Mouse (Mus musculus) thymus, postnatal 4 days (tissue): Measurements from ENCODE around the gene Nup210.
"Not testable (repeated sequence)": the region's sequence is repeated elsewhere in the genome, so short reads cannot be mapped to it uniquely, and the experiment has no call there.

ENCODE experiments used
- DNase-seq: peaks from one replicate; pipeline ENCODE4 v3.0.0; 2021

Gene Nup210

DNA sequence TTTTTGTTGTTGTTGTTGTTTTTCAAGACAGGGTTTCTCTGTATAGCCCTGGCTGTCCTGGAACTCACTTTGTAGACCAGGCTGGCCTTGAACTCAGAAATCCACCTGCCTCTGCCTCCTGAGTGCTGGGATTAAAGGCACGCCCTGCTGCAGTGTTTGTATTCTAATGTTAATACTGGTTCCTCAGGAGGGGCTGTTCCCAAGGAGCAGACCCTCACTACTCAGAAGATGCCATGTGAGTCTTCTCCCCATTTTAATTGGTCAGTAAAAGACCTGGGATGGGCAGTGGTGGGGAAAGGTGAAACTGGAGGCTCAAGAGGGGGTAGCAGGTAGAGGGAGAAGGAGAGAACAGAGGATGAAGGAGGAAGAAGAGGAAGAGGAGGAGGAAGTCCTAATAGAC lies 13.2 kb downstream of the Nup210 start:
- DNase-seq, result not testable (repeated sequence)

DNA sequence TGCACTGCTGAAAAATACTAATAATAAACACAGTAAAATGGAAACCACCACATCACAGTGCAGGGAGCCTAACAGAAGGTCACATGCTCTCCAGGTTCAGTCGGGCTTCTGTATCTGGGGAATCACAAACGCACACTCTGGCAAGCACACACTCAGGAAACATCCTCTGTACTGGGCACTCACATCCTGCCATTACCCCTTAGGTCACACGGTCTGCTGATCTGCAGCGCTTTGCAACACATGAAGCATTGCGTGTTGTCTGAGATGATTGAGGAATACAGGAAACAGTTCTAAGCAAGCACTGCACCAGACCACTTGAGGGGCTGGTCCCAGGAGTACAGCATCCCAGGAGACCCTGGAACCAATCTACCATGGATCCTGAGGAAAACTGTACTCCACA lies 16.0 kb downstream of the Nup210 start:
- no peak for DNase-seq

DNA sequence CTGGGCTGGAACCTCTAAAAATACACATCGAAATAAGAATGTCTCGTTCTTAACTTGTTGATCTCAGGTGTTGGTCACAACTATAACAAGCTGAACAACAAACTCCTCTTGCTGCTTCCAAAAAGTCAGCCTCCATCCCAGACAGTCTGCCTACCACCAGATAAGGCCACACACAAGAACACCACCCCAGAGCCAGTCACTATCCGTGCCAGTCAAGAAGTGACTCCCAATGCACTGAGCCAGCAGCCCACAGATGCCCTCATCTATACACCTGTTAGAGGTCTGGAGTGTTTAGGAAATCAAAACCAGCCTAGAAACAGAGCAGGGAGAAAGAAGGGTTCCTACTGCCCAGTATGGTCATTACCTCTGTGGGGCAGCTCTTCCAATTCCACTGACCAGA lies 18.8 kb downstream of the Nup210 start:
- DNase-seq, result no peak

DNA sequence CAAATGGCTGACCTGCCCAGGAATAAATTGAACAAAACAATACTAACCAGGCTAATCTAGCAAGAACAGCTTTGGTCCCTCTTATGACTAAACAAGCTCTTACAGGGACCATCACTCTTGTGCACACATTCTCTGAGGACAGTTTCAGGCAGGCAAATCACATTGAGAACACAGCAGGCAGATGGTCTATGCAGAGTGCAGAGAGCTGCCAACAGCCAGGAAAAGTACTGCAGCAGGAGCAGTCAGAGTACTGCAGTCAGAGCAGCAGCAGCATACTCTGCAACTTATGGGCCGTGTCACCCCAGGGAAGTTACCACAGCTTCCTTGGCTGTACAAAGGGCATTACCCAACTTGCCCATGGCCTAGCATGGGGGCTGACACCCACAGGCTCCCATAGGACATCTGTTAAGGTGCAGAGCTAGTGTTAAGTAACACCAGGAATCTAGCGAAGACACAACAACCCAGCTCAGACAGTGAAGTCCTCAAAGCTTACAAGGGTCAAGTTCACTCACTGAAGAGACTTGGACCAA lies 21.5 kb downstream of the Nup210 start:
- DNase-seq, result no peak

DNA sequence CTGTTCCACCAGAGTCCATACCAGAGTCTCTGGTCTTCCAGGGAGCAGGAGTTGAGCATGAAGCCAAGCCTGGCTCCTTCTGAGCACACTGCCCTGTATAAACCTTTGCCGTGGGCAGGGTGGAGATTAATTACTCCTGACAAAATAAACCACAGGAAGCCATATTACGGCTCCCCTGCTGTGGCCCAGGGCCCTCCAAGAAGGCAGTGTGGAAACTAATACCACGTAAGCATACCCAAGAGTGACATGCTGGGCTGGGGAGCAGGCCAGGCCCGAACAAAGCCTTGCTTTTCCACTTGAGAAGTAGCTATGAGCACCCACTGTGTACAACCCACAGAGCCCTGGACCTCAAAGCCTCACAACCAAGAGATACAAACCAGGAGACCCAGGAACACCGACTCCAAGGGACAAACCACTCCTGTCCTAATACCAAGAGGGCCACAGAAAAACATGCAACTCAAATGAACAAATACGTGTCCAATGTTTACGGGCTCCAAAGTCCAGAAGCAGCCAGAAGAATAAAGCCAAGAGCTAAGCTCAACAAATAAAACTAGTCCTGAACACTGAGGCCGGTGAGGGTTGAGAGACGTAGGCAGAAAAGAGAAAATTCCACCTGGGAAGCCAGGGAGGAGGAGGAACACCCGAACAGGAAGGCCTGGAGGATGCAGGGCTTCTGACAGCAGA lies 24.3 kb downstream of the Nup210 start:
- DNase-seq, result no peak

DNA sequence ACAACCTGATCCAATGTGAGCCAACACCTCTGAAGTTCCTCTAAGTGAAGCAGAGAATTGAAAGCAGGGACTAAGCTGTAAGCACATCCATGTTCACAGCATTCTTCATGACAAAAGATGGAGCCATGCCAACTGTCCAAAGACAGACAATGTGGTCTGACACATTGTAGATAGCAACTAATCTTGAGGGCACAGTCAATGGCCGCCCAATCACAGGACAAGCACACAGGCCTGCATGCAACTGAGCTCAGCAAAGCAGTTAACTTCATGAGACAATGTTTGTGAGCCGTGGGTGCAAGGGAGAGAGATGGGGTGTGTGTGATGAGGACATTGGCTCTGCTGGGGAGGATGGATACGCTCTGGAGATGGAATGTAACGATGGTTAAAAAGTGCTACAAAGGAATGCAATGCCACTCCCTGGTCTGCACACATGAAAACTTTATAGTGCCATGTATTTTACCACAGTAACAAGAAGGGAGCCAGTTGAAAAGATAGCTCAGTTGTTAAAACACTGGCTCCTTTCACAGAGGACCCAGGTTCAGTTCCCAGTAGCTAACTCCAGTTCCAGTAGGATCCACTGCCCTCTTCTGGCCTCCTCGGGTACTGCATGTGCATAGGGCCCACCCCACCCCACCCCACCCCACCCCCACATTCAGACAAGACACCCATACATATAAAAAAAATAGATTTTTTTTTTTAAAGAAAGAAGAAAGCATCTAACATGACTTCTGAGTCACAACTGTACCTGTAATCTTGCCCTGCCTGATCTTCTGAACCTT lies 31.3 kb downstream of the Nup210 start:
- DNase-seq, result peak; percentile 85

DNA sequence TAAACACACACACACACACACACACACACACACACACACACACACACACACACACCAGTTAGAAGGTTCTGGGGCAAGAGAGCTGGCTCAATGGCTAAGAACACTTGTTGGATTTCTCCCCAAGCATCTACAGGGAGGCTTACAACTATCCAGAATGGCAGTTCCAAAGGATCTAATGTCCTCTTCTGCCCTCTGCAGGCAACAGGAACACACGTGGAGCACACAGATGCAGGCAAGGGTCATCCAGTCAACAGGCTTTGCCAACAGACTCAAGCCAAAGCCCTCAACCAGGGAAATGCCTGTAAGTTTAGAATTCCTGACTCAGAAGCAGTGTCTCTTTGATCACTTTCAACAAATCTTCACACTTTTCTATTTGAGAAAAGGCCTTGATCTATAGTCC lies 36.6 kb downstream of the Nup210 start:
- no peak for DNase-seq

DNA sequence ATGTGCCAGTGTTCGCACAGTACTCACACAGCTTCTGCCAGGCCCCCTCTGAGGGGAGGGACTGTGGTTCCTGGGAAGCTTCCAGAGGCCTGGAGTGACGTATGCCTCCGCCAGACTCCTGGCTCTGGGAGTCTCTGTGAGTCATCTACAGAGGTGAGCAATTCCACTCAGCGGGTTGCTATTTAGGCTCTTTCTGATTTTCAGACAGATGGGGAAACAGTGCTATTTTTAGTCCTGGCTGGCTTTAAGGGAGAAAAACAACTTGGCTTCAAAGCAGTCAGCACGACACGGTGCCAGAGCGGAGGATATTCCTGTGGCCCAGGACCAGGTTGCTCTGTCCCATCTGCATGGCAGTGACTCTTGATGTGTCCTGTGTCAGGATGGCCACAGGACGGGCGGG lies 40.4 kb downstream of the Nup210 start:
- no peak for DNase-seq

DNA sequence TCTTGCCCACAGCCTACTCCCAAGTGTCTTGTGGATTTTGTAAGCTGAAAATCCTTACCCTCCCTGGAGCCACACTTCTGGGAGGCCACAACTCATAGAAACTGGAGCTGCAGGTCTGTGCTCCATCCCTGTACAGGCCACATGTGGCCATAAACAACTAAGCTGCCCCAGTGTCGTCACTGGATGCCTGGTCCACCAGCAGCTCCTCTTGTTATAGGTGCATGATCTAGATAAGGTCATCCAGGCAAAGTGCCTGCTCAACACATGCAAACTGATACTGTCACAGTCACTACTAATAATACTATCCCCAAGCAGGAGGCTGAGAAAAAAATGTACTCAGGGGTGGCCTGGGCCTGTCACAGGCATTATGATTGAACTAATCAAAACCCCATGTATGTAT lies 48.1 kb downstream of the Nup210 start:
- no peak for DNase-seq

DNA sequence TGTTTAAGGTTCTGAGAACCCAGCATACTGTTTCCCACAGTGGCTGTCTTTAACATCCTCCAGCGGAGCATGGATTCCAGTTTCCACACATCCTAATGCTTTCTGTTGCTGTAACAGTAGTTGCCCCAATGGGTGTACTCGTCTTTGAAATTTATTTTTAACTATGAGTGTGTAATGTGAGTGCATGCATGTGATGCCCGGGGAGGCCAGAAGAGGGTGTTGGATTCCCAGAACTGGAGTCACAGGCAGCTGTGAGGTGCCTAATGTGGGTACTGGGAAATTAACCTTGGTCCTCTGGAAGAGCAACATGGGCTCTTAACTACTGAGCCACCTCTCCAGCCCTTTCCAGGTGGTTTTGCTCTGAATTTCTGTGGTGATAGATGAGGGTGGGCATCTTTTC lies 49.6 kb downstream of the Nup210 start:
- peak; percentile 24 for DNase-seq

DNA sequence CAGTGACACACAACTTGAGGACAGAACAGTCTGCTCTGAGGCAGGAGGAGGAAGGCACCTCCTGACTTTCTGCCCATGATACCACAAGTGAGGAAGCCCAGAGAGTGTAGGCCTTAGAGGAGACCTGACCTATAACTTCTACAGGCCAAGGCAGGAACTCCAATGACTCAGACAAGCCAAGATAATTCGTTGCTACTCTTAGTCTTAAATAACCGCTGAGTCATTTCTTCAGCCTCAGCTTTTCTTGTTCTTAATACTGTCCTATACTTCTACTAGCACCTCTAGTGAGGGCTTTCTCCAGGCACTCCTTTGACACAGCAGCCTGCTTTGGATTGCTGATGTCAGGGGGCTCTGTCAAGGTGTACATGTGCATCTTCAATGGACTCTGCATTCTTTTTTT lies 55.3 kb downstream of the Nup210 start:
- no peak for DNase-seq

DNA sequence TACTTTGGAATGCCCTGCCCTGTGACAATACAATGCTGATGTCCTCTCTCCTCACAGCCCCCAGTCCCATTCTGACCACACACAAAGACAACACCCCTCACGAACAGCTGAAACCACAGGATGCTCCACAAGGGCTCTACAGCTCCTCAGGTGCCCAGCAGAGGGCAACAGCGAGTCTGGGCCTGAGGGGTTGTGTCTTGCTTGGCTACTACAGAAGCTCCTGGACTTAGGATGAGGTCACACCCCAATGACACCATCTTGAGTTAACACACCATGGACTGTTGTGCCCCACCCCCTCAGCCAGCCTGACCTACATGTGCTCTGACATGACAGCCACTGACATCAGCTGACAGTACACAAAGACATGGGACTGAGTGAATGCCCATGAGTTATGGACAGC lies 56.9 kb downstream of the Nup210 start:
- peak; percentile 81 for DNase-seq

DNA sequence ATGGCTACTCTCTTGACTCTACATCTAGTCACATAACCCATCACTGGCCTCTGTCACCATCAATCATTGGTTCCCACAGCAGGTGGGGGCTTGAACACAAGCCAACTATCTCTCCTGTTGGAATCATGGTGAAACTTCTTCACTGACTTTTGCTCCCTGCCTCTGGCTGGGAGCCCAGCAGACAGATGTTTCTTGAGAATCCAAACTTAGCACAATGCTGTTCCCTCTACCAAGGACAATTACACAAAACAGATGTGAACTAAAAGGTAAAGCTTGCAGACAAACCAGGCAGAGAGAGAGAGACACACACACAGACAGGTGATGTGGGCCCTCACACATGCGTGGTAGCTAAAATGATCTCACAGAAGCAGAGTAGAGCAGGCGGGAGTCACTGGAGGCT lies 58.6 kb downstream of the Nup210 start:
- DNase-seq, result no peak

DNA sequence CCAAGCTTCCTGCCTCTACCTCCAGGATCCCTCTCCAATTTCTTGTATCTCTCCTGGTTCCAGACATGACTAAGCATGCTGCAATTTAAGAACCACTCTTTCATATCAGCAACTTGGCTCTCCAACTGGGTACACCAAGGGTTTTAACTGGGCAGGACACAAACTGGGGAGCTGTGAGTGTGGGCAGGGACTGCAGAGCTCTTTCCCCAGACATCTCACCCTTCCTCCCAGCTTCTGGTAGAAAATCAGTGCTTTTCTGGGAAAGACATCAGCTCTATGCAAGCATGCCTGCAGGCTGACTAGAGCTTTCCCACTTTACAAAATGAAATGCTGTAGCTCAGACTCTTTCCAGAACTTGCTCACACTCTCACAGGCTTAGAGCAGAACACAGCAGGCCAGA lies 60.3 kb downstream of the Nup210 start:
- no peak for DNase-seq

DNA sequence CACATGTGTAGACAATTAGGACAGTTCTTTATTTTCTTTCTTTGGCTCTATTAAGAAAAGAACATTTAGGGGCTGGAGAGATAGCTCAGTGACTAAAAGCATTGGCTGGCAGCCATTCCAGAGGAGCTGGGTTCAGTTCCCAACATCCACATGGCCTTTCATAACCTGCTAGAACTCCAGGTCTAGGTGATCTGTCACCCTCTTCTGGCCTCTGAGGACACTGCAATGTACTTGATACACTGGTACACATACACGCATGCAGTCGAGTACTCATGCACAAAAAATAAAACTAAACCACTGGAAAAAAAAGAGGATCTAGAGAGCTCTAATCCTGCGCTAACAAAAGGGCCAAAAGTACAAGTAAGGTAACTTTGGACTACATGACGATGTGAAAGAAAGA lies 64.1 kb downstream of the Nup210 start:
- DNase-seq, result no peak

DNA sequence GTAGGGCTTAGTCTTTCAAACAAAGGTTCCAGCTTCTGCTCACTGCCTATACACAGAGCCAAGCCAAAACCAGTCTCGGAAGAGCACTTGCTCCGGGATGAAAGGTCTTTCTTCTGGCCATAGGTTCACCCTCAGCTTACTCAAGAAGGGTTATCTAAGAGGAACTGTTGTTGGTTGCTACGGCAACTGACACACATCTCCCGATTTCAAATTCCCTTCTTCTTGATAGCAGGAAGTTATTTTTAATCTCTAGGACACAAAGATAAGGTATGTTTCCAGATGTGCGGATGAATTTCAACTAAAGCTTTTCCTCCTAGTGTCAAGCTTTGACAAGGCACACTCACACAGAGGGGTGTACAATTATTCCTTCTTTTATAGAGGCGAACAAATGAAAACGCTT lies 68.6 kb downstream of the Nup210 start:
- no peak for DNase-seq

DNA sequence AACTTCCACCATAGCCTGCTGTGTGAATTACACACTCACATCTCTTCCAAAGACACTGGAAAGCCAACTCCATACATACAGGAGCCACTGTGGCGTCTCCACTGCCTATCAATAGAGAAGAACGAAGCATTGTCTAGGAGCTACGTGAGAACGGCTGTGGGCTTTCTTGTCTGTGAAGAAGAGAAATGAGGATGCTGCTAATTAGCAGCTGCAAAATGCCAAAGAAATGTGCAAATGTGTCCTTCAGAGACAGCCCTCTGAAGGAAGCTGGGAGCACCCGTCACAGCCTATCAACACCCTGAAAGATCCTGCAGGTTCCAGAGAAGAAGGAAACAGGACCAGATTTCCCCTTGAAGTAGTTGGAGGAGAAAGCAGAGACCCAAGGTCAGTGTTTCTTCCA lies 69.2 kb downstream of the Nup210 start:
- DNase-seq, result no peak

DNA sequence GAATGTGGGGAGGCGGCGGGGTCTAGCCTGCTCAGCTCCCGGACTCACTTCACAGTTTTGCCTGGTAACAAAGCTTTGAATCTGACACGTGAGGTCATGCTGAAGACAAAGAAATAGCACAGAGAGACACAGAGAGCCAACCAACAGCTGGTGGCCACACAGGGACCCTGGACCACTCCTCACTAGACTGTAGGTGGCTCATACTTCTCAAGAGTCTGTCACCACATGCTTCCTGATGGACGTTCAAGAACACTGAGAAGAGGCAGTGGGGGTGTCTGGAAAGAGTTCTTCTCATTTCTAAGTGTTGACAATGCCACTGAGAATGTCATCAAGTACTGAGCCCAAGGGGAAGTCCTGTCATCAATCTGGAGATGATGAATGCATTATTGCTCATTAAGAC lies 70.4 kb downstream of the Nup210 start:
- no peak for DNase-seq

DNA sequence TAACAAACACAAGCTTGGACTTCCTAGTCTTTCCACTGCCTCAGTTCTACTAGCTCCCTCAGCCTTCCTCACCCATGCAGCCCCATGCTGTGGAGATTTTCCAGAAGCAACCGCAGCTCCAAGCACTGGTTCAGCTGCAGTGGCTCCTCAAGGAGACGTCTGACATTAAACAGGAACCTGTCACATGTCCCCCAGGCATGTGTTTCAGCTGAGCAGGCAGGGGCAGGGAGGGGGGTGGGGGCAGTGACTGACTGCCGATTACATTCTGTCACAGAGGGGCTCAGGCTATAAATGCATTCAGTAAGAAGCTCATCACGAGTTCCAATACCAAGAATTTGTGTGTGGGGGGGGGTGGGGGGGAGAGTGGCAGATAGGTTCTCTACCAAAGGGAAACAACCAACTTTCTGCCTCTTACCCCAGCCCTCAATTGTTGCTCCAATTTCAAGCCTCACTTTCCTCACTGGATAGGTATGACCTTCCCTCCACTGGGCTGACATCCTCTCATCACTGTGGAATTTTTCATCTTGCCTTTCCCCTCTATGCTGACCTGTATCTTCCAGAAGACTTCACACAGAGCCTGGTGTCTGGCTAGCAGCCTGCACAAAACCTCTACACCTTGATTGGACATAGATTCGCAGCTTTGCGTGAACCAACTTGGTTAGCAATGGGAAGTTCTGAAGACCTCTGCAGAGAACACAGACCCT lies 71.8 kb downstream of the Nup210 start:
- no peak for DNase-seq

DNA sequence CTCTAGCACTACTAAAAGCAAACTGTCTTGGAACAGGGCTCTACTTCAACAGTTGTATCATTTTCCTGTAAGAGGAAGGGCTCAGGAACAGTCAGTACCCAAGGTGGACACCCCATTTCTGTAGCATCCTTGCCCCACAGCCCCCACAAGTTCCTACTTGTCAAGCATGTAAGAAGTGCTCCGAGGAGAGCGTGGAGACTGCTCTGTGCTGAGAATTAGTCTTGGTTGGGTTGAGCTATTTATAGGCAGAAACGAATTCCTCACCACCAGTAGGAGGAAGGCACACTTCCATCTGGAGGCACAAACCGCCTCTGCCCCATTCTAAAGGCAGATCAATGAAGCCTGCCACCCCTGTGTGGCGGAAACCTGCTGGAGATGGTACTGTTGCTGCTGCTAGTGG lies 75.3 kb downstream of the Nup210 start:
- DNase-seq, result no peak

DNA sequence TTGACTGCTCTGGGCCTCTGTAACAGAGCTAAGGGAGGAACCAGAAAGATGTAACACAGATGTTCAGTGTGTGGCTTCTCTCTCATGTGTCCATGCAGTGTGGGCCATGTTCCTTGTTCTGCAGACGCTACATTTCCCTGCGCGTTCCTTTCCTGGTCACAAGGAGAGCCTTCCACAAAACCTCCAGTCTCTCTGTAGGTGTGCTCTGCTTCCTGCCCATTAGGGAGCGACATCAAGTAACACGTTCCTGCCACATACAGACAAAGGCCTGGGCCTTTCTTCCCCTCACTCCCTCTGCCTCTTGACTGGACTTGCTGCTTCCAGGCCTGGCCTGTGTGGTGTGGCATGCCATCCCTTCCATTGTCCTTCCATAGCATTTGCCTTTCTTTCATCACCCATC lies 88.4 kb downstream of the Nup210 start:
- DNase-seq, result no peak

DNA sequence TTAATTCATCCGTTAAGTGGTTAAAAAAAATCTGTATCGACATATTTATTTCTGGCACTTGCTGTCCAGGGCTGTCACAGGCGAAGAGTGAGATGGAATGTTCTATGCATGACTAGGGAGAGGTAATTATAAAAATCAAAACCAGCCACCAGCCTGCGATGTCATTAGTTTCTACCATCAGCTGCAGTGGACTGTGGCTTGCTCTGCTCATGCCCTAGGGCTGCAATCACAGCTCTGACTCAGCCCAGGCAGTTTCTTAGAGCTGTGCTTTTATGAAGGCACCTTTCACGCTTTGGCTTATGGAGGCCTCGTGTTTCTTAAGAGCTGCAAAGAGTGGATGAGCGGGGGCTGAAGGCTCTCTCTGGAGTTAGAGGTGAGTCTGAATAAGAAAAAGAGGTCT lies 95.8 kb downstream of the Nup210 start:
- DNase-seq, result no peak

DNA sequence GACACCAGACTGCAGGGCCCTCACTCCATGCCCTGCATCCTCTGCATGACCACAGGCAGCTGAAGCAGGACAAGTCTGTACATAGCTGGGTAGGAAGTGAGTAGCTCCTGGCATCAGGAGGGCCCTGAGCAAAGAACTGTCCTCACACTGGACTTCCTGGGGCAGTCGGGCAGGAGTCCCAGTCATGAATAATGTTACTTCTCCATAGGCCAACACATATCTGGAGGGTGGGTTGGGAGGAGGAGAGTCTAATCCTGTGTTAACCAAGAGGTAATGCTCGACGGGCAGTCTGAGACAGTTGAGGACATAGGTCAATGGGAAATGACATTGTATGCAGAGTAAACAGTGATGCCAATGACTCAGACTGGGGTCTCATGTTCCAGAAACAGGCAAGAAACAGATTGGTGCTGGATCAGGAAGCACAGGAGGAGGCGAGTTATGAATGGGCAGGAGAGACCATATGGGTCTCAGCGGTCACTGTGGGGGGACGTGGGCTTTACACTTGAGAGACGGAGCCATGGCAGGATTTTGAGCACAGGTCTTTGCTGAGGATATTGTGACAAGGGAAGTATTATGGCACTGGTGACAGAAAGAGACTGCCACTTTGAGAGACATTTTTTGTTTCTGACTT lies 99.9 kb downstream of the Nup210 start:
- DNase-seq, result no peak
